Mouse (Mus musculus): Measurements from ENCODE around the gene Hist1h2af. TPM values are rescaled to one million over a fixed set of nuclear protein-coding genes. Genes with fewer than 3 reads are reported as not detected.
A peak's percentile ranks its signal among the peaks of the same experiment; 100 is the strongest.
"Not testable (repeated sequence)": the region's sequence is repeated elsewhere in the genome, so short reads cannot be mapped to it uniquely, and the experiment has no call there.

The Hist1h2af gene
- total RNA-seq, 2 experiments from 2014 or later: 7.7 to 11.5 TPM

DNA sequence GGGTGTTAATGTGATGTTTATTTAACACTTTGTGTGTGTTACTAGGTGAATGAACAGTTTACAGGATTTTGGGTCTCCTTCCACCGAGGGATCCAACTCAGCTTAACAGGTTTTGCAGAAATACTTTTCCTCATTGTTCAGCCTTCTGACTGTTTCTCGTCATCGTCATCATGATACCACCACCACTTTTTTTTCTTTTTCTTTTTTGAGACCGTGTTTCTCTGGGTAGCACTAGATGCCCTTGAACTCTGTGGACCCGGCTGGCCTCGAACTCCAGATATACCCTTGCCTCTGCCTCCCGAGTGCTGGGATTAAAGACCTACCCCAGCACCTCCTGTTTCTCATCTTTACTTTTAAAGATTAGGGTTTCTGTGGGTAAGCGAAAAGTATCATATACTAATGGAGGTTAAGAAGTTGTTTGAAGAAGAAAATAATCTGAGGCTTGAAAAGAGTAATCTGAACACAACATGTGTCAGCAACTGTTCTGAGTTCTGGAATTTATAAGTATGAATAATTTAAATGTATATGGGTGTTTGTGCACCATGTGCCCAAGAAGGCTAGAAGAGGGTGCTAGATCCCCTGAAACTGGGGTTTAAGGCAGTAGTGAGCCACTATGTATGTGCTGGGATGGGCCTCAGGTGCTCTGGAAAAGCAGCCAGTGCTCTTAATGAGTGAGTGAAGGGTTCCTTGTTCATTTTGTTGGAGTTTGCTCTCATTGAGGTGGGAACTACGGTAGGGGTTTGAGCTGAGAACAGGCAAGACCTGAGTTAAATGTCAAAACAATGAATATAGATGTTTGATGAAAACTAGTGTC is 1.2 kb upstream of the Hist1h2af start:
- intact Hi-C loops (cut with DNase I): no loop called here
- no peak for DNase-seq

DNA sequence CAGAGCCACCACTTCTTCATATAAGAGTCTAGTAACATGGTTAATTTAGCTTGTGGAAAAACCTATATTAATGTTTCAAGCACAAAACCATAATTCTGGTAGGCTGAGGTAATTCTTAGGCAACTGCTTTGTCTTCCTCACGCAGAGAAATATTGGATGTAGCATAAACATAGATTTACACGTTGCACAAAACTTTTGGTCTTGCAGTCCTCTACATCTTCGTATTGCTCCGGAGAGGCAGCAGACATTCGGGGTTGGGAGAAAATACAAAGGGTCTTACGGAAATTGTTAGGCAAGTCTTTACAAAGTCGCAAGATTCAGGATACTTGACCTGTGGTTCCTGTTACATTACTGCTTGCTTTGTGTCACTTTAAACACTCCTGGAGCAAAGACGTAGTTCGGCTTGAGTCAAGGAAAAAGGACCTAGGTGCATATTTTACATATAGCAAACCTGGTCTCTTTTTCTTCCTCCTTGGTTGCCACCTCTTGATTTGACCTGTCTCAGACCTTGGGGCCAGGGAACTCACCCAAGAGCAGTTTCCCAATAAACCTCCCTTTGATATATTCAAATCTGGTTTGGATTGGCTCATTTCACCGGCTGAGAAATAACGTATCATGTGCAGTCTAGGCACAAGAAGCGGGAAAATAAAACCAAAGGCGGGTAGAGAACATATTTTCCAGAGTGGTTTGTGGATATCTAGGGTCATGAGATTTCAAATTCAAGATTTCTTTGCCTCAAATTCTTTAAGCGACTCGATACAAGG is 844 bp downstream of the Hist1h2af start:
- DNase-seq: no peak
- intact Hi-C loops (cut with DNase I): no loop called here

DNA sequence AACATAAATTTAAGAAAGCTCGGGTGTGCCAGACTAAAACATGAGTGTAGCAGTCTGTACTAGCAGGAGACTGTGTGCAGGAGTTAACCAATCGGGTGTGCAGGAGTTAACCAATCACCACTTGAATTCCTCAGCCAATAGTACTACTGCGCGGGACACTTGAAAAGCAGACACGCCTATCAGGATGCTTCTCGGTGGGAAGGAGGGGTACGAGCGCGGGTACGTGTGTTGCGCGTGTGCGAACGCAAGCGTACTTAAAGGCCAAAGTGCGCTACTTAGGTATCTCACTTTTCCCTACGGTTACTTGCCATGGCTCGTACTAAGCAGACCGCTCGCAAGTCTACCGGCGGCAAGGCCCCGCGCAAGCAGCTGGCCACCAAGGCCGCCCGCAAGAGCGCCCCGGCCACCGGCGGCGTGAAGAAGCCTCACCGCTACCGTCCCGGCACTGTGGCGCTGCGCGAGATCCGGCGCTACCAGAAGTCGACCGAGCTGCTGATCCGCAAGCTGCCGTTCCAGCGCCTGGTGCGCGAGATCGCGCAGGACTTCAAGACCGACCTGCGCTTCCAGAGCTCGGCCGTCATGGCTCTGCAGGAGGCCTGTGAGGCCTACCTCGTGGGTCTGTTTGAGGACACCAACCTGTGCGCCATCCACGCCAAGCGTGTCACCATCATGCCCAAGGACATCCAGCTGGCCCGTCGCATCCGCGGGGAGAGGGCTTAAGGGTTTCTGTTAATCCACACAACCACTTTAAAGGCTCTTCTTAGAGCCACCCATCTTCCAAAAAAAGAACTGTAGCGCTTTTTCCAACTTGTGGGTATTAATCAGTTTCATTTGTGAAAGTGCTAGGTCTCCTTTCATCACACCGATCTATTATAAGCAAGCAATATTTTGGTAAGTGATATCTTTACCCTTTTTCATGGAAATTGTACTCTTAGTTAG is 1.7 kb downstream of the Hist1h2af start, which contains the start of gene Hist1h3g:
TSS of gene Hist1h3g (plus strand) at position 286 of the 939 bp plus-strand sequence.
- intact Hi-C loops (cut with DNase I): not testable (repeated sequence)

DNA sequence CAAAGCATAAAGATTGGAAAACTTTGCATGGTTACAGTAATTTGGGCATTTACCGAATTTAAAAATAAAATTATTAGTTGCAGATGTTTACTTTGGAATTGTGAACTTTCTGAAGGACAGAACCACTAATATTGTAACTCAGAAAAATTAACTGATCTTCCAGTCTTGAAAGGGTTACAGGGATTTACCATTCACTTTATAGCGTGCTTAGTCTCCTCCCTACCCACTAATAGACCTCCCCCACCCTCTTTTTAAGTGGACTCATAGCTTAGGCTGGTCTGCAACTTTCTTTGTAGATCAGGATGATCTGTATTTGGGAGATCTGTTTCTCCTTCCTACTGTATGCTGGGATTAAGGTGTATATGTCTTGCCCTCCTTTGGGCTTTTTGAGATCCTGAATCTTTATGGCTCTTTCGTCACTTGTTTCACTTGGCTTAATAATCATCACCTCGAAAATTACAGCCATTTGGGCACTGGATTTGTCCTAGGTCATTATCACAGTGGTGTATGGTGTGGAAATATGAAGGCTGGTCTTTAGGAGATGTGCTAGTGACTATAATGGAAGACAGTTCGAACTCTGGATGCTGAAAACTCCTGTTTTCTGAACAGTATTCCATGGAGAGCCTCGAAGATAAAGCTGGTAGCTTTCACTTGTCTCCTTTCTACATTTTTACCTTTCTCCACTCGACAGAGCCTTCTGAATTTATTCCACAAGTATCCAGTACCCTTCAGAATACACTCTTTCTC is 2.5 kb downstream of the Hist1h2af start:
- no peak for DNase-seq
- intact Hi-C loops (cut with DNase I): no loop called here

More for the DNA sequence above, 1.7 kb downstream of the Hist1h2af start, which contains the start of gene Hist1h3g:
- peak; percentile 57 to 70 for DNase-seq

DNA sequence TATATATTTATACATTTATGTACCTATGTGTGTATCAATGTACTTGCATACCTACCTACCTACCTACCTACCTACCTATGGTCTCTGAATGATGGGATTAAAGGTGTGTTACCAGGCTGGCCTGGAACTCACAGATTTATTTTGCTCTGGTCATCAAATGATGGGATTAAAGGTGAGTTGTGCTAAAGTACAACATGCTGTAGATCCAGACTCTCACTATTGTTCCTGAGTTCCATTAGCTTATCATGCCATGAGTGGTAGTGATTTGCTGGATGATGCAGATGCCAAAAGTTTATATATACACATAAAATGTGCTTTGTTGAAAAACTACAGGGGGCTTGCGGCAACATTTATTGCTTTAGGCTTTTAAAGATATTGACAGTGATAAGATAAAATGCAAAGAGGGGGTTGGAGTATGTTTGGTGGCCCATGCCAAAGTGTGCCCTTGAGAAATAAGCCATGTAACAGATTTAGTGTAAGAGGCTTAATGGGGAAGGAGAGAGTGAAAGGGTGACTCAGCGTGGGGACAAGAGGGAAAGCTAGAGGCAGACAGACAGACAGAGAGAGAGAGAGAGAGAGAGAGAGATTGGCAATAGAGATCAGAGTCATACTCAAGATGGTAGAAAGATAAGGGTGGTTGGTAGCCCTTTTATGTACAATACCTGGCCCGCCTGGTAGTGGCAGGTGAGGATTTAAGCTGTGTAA is 3.5 kb downstream of the Hist1h2af start:
- no peak for DNase-seq
- intact Hi-C loops (cut with DNase I): no loop called here

DNA sequence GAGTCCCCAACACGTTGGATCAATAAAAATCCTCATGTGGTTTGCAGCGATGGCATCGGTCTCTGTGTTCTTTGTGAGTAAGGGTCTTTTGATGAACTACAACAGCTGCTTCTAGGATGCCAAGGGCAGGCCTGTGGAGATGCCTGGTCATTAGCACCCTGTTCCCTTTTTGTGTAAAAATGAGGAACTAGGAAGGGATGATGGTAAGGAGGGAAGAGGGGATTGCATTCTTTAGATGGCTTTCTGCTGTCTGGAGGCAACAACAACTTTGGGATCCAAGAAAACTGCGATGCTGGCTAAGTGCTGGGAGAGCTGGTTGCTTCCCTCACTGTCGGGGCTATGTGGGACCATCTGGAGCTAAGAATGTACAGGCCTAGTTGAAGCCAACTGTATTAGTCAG is 4.5 kb downstream of the Hist1h2af start:
- intact Hi-C loops (cut with DNase I): no loop called here
- no peak for DNase-seq

DNA sequence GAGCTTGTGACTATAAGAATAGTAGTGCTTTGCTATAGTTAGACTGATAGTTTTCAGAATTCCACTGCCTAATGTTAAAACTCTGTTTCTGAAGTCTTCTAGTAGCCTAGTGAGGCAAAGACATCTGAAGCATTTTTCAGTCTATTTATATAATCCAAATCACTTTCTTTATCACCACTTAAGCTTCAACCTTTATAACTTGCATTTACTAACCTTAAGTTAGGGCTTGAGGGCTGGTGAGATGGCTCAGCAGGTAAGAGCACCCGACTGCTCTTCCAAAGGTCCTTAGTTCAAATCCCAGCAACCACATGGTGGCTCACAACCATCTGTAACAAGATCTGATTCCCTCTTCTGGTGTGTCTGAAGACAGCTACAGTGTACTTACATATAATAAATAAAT is 6.1 kb downstream of the Hist1h2af start:
- DNase-seq; intact Hi-C loops (cut with DNase I): not testable (repeated sequence)

DNA sequence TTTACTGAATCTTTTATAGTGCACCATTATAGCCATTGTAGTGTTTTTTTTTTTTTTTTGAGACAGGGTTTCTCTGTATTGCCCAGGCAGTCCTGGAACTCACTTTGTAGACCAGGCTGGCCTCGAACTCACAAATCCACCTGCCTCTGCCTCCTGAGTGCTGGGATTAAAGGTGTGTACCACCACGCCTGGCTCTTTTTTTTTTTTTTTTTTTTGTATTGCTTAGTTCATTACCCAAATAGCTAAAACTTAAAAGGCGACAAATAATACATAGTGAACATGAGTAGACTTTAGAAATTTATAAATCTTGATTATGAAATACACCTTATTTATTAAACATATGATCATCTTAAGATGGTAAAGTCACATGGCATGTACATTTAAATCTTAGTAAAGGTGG is 7.8 kb downstream of the Hist1h2af start:
- intact Hi-C loops (cut with DNase I): no loop called here
- no peak for DNase-seq

DNA sequence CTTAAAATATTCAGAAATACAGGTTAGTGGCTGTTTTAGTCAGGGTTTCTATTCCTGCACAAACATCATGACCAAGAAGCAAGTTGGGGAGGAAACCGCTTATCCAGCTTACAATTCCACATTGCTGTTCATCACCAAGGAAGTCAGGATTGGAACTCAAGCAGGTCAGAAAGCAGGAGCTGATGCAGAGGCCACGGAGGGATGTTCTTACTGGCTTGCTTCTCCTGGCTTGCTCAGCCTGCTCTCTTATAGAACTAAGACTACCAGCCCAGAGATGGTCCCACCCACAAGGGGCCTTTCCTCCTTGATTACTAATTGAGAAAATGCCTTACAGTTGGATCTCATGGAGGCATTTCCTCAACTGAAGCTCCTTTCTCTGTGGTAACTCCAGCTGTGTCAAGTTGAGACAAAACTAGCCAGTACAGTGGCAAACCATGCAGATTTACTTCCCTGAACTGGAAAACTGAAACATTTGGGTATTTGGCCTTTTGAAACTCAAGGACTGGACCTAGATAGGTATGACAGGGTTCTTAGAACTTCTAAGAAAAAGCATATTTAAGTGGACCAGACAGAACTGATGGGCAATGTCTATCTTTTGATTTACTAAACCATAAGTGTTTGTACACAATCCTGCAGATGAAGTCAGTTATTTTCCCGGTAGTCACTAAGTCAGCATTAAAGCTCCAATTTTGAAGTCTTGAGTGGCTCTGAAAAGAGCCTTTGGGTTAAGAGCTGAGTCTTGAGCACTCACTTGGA is 8.7 kb downstream of the Hist1h2af start:
- intact Hi-C loops (cut with DNase I); DNase-seq: not testable (repeated sequence)

DNA sequence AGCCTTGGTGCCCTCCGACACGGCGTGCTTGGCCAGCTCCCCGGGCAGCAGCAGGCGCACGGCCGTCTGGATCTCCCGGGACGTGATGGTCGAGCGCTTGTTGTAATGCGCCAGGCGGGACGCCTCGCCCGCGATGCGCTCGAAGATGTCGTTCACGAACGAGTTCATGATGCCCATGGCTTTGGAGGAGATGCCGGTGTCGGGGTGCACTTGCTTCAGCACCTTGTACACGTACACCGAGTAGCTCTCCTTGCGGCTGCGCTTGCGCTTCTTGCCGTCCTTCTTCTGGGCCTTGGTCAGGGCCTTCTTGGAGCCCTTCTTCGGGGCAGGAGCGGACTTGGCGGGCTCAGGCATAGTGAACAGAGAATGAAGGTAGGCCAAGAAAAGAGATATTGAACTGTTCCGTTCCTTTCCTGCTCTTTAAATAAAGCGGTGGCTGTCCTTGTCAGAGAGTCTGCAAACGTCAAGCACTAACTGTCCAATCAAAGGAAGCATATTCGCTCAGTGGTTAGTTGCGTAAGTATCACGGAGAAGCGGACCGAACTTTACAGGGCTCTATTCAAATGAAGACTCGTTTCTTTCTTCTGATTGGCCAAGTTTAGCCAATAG is 9.4 kb downstream of the Hist1h2af start, which contains the start of gene Hist1h2bh:
TSS of gene Hist1h2bh (minus strand) at position 394 of the 609 bp plus-strand sequence.
- intact Hi-C loops (cut with DNase I): not testable (repeated sequence)
- peak; percentile 27 to 57 for DNase-seq

DNA sequence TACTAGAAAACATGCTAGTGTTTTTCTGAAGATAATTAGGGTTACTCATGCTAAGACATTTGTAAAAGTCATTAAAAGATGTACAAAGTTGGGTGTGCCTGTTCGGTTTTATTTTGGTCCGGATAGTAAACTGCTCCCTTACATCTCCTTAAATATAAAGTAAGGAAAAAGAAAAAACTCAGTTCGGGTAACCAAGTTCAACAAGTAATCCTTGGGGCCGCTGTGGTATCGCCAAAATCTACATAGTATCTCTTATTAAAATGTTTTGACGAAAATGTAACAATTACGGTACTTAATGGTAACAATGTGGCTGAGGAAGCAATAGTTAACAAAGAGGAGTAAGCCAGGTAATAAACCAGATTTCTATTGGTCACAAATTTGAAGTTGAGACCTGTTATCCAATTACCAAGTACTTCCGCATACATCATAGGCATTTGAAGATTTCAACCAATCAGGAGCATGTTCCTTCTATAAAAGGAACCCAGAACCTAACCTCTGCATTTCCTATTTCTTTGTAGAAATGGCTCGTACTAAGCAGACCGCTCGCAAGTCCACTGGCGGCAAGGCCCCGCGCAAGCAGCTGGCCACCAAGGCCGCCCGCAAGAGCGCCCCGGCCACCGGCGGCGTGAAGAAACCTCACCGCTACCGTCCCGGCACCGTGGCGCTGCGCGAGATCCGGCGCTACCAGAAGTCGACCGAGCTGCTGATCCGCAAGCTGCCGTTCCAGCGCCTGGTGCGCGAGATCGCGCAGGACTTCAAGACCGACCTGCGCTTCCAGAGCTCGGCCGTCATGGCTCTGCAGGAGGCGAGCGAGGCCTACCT is 10.5 kb downstream of the Hist1h2af start, which contains the start of gene Hist1h3f:
TSS of gene Hist1h3f (plus strand) at position 88 of the 822 bp plus-strand sequence.
- intact Hi-C loops (cut with DNase I): no loop called here
- peak in 1 of 2 experiments; percentile 60 for DNase-seq

DNA sequence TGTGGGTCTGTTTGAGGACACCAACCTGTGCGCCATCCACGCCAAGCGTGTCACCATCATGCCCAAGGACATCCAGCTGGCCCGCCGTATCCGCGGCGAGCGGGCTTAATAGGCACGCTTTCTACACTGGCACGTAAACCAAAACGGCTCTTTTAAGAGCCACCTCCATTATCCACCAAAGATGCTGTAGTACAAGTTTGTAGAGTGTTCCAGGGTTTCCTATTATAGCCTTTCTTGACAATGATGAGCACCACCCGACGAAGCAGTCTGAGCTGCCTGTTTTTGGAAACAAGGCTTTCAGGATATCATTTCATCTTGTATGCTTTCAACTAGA is 11.0 kb downstream of the Hist1h2af start:
- intact Hi-C loops (cut with DNase I); DNase-seq: not testable (repeated sequence)

DNA sequence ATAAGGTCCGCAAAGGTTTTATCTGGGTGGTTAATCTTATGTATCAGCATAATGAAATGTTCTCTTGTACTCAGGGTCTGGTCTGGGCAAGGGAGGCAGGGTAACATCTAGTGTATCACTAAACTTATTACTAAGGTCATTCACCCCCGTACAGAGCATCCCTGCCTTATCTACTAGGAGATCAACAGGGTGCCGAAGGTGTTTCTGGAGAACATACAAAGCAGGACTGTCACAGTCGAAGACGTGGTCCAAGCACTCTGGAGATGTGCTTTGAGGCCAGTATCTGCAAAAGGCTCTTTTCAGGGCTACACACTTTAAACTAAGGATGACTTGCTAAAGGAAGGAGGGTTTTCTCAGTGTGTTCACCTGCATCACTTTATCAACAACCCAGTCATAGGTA is 13.0 kb downstream of the Hist1h2af start:
- intact Hi-C loops (cut with DNase I): no loop called here
- no peak for DNase-seq

DNA sequence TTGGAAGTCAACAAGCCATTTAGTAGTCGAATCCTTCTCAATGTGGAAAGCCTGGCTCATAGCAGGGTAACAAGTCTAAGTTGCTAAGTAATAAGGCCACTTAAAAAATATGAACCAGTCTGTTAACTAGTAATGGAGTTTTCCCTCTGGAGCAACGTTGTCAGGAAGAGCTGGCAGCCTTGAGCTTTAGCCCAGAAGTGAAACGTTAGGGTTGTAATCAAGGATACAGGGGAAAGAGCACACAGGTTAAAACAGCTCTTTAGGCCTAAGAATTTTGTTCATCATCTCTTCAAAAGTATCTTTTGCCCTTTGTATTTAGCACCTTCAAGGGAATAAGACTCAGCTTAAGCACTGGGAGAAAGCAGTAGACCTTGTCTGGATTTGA is 17.0 kb downstream of the Hist1h2af start:
- intact Hi-C loops (cut with DNase I): no loop called here
- no peak for DNase-seq

DNA sequence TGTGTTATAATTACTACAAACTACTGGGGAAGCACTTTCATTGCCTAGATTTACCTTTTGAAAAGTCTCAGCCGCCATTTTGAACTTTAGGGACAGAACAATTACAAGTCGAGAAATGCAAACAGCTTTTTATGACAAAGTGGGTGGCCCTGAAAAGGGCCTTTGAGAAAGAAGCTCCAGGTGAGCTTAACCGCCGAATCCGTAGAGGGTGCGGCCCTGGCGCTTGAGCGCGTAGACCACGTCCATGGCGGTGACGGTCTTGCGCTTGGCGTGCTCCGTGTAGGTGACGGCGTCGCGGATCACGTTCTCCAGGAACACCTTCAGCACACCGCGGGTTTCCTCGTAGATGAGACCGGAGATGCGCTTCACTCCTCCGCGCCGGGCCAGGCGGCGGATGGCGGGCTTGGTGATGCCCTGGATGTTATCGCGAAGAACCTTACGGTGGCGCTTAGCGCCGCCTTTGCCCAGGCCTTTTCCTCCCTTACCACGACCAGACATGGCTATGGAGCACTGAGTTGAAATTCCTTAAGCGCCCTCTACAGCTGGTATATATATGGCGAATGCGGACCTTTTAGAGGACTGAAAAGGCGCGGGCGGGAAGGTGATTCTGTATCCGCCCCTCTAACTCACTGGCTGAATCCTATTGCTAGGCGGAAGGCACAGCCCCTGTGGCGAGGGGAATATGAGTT is 17.6 kb downstream of the Hist1h2af start, which contains the start of gene Hist1h4f:
TSS of gene Hist1h4f (minus strand) at position 503 of the 689 bp plus-strand sequence.
- peak; percentile 38 to 47 for DNase-seq
- intact Hi-C loops (cut with DNase I): not testable (repeated sequence)
